Mouse (Mus musculus): Measurements from ENCODE around the gene Gm11985.

DNA sequence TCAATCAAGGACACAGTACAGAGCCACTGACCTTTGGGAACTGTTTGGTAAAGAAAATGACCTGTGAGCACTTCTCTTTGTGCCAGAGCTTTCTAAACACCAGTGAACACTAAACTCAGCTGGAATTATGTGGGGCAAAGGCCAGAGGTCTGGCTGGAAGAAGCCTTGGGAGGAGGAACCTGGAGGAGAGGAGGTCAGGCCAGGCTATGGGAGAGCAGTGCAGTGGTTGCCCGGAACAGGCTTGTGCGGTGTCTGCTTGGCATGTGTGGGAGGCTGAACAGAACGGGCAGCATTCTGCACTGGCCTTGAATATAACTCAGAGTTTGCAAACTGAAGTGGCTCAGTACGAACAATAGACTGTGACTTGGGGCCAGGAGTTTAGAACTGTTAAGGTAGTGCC is 41.6 kb upstream of the Gm11985 start:
- TF ChIP-seq POLR2A (IDR thresholded peaks at IDR 0.05; ENCODE audit: insufficient read depth, low read depth, low read length) (no peak), CTCF (IDR thresholded peaks at IDR 0.05) (no peak)
